Mouse (Mus musculus) heart, postnatal 0 days (tissue): ENCODE data around the gene Hmgcs2. TPM values are rescaled to one million over a fixed set of nuclear protein-coding genes. Genes with fewer than 3 reads are reported as not detected.

Experiments used
- ATAC-seq: fragments of 200-750 bp; cut with Nextera tagmentation; 2 replicates; pipeline ENCODE4 v1.8.0; 2017; ENCODE audit warnings: low read depth, moderate number of reproducible peaks, moderate library complexity; ENCODE audit not compliant: insufficient read depth
- DNase-seq: peaks from one replicate; pipeline ENCODE4 v3.0.0-alpha.2; 2016; ENCODE audit warnings: low spot score
- H3K27ac ChIP-seq: fragments of 300-500 bp; sonication (generic); 2 replicates; pipeline ENCODE4 v1.5.1; 2014; ENCODE audit warnings: low read depth, mild to moderate bottlenecking
- H3K27me3 ChIP-seq: fragments of 300-500 bp; sonication (generic); 2 replicates; pipeline ENCODE4 v1.6.1; 2014; ENCODE audit warnings: low read length, mixed read lengths; ENCODE audit not compliant: control insufficient read depth, insufficient read depth
- H3K36me3 ChIP-seq: fragments of 300-500 bp; sonication (generic); replicated peaks from 2 replicates; pipeline ENCODE4 v1.6.1; 2014; ENCODE audit warnings: low read length, mixed read lengths; ENCODE audit not compliant: control insufficient read depth, insufficient read depth
- H3K4me1 ChIP-seq: fragments of 300-500 bp; sonication (generic); 2 replicates; pipeline ENCODE4 v1.6.1; 2014; ENCODE audit warnings: antibody characterized with exemption; ENCODE audit not compliant: control insufficient read depth, insufficient read depth
- H3K4me2 ChIP-seq: fragments of 300-500 bp; sonication (generic); 2 replicates; pipeline ENCODE4 v1.6.1; 2014; ENCODE audit warnings: low read depth, mild to moderate bottlenecking, low read length, moderate library complexity
- H3K4me3 ChIP-seq: fragments of 300-500 bp; sonication (generic); 2 replicates; pipeline ENCODE4 v1.5.1; 2014; ENCODE audit warnings: low read depth, low read length
- H3K9ac ChIP-seq: fragments of 300-500 bp; sonication (generic); replicated peaks from 2 replicates; pipeline ENCODE4 v1.6.1; 2014; ENCODE audit warnings: low read depth, low read length, mixed read lengths
- H3K9me3 ChIP-seq: fragments of 300-500 bp; sonication (generic); replicated peaks from 2 replicates; pipeline ENCODE4 v1.6.1; 2016; ENCODE audit warnings: low read length; ENCODE audit not compliant: control insufficient read depth
- CTCF ChIP-seq: IDR thresholded peaks from 2 replicates; pipeline ENCODE4 v1.5.1; 2016; ENCODE audit warnings: antibody characterized with exemption, control low read depth, low read depth
- EP300 ChIP-seq: IDR thresholded peaks from 2 replicates; pipeline ENCODE4 v1.6.1; 2016; ENCODE audit warnings: antibody characterized with exemption, low read depth
- WGBS: fragments of 180-500 bp; shearing (Covaris S2); extraction: QIAGEN DNeasy Blood & Tissue Kit; methylation state at CpG from one replicate; pipeline ENCODE4 v1.1.7; 2014; 5-methylcytosine and 5-hydroxymethylcytosine counted together
- polyA plus RNA-seq: library from polyadenylated mRNA; unstranded; fragments of >200 nt; fragmentation: Nextera tagmentation; extraction: Ambion mirVana; gene quantifications from 2 replicates; pipeline ENCODE4 v1.2.1, GENCODE M21; 2015
- total RNA-seq: library from RNA; depleted of rRNA; stranded (reverse); fragments of >200 nt; gene quantifications from 2 replicates; pipeline ENCODE4 v1.2.3, GENCODE M21; 2014; ENCODE audit warnings: low replicate concordance; rRNA removed

The Hmgcs2 gene
- total and polyA plus RNA-seq, 2 experiments from 2014 or later = 105 to 115 TPM

DNA sequence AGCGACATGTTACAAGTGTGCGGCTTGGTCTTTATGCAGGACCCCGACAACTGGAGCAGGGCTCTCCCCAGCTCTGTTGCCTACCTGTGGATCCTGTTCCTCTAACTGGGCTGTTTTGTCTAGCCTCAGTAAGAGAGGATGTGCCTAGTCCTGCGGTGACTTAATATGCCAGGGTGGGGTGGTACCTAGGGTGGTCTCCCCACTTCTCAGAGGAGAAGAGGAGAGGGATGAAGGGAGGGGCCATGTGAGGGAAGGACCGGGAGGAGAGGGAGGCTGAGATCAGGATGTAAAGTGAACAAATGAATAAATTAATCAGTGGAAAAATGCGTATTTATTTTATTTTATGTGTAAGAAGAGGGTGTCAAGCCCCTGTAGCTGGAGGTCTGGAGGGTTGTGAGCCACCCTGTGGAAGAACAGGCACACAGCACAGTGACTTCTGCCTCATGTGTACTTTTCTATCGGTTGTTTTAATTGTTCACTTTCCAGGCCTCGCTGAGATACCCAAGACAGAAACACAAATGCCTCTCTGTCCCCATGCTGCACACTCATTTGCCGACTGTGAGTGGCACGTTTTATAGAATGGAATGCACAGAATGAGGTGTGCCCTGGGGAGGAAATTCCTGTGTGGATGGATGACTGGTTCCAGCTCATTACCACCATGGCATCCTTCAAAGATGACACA is 75.2 kb downstream of the Hmgcs2 start:
- 55% methylated on average over 10 of the region's 10 CpGs for WGBS
- no peak for DNase-seq
- 0 out of 2 replicates have a peak, but pooled peaks cover 4% of the 10 kb centered on the region for H3K27me3 ChIP-seq
- no peaks in the 10 kb centered on the region for H3K36me3 ChIP-seq
- TF ChIP-seq CTCF = no peak
- TF ChIP-seq EP300 = no peak
- no peaks in the 10 kb centered on the region for H3K9me3 ChIP-seq
- H3K9ac ChIP-seq = no peak overlapping the region
- no peak overlapping the region for H3K4me3 ChIP-seq
- H3K4me1 ChIP-seq = 0 out of 2 replicates have a peak, but pooled peaks cover 3% of the 10 kb centered on the region
- no peak for ATAC-seq
- H3K27ac ChIP-seq = no peak overlapping the region
- no peak overlapping the region for H3K4me2 ChIP-seq

DNA sequence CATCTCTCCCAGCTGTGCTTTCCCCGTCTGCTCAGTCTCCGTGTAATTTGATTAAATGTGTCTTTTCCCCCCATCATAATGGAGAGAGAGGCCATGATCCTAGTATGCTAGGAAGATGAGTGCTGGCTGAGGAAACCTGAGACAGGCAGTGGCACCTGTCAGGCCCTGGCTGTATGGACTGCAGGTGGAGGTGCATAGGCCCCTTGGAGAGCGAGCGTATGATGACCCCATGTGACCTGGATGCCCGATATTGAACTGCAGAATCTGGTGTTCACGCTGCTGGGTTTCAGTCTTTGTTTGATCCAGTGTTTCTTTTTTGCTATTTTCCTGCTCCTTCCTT is 75.8 kb downstream of the Hmgcs2 start:
- no peak for ATAC-seq
- 69% methylated on average over 6 of the region's 6 CpGs for WGBS

GRCm38 (mm10) chr3:98356632-98357370 is 76.6 kb downstream of the Hmgcs2 start:
- no peak for DNase-seq
- 51% methylated on average over 3 of the region's 3 CpGs for WGBS

More for the DNA sequence above, 75.8 kb downstream of the Hmgcs2 start:
- no peak overlapping the region for H3K4me3 ChIP-seq
- no peaks in the 10 kb centered on the region for H3K36me3 ChIP-seq
- TF ChIP-seq EP300 = no peak
- no peak for TF ChIP-seq CTCF
- H3K27ac ChIP-seq = no peak overlapping the region
- H3K4me1 ChIP-seq = 0 out of 2 replicates have a peak, but pooled peaks cover 3% of the 10 kb centered on the region
- H3K9me3 ChIP-seq = no peaks in the 10 kb centered on the region
- 0 out of 2 replicates have a peak, but pooled peaks cover 4% of the 10 kb centered on the region for H3K27me3 ChIP-seq
- DNase-seq = no peak
- no peak overlapping the region for H3K9ac ChIP-seq
- no peak overlapping the region for H3K4me2 ChIP-seq

More at GRCm38 (mm10) chr3:98356632-98357370, 76.6 kb downstream of the Hmgcs2 start:
- no peak for ATAC-seq
- no peak overlapping the region for H3K27ac ChIP-seq
- no peak overlapping the region for H3K4me2 ChIP-seq
- TF ChIP-seq CTCF (no peak), EP300 (no peak)
- no peak overlapping the region for H3K9ac ChIP-seq
- no peaks in the 10 kb centered on the region for H3K36me3 ChIP-seq
- 0 out of 2 replicates have a peak, but pooled peaks cover 3% of the 10 kb centered on the region for H3K4me1 ChIP-seq
- no peak overlapping the region for H3K4me3 ChIP-seq
- H3K27me3 ChIP-seq = 0 out of 2 replicates have a peak, but pooled peaks cover 4% of the 10 kb centered on the region
- H3K9me3 ChIP-seq = no peaks in the 10 kb centered on the region

Other genes starting within 250 kb of the Hmgcs2 start
- not detected in 2 replicates for gene Adam30, start 119.8 kb upstream of the Hmgcs2 start, total RNA-seq
- not detected in 2 replicates for gene Adam30, start 119.8 kb upstream of the Hmgcs2 start, polyA plus RNA-seq
- not detected in 2 replicates for gene Reg4, start 58.3 kb upstream of the Hmgcs2 start, total RNA-seq
- not detected in 2 replicates for gene Reg4, start 58.3 kb upstream of the Hmgcs2 start, polyA plus RNA-seq
- 19.7 and 43.2 TPM in 2 replicates for gene Phgdh, start 59.6 kb downstream of the Hmgcs2 start, total RNA-seq
- 15.2 and 15.5 TPM in 2 replicates for gene Phgdh, start 59.6 kb downstream of the Hmgcs2 start, polyA plus RNA-seq
- 10.4 and 20.8 TPM in 2 replicates for gene Zfp697, start 102.0 kb downstream of the Hmgcs2 start, total RNA-seq
- gene Zfp697, start 102.0 kb downstream of the Hmgcs2 start, polyA plus RNA-seq = 9.4 and 9.6 TPM in 2 replicates
- gene Gm4450, start 176.7 kb downstream of the Hmgcs2 start, total RNA-seq = not detected in 2 replicates
- gene Gm4450, start 176.7 kb downstream of the Hmgcs2 start, polyA plus RNA-seq = not detected in 2 replicates
- not detected in 2 replicates for gene Hsd3b4, start 230.1 kb downstream of the Hmgcs2 start, total RNA-seq
- gene Hsd3b4, start 230.1 kb downstream of the Hmgcs2 start, polyA plus RNA-seq = not detected in 2 replicates